Mouse (Mus musculus): ENCODE measurements around the gene Tbc1d32. TPM values are rescaled to one million over a fixed set of nuclear protein-coding genes. Genes with fewer than 3 reads are reported as not detected.
A peak's percentile ranks its signal among the peaks of the same experiment; 100 is the strongest.

Gene Tbc1d32
- total RNA-seq, 2 experiments from 2014 or later, result 8.0 to 8.9 TPM

GRCm38 (mm10) chr10:56114951-56115635 is 113.4 kb downstream of the Tbc1d32 start:
- intact Hi-C loops (cut with DNase I), result no loop called here

DNA sequence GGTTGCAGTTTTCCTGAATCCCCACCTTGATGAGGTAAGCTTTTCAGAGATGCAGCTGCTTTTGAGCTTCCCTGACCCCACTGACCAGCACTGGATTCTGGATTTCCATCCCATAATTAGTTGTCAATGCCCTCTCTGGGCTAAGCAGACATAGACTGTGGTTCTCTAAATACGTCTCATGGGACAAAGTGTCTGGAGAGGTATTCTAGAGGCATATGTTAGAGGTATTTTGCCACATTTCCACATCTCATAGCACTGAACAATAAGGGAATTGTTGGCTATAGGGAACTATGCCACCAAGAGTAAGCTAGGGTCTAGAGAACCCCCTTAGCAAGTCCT is 121.5 kb downstream of the Tbc1d32 start:
- intact Hi-C loops (cut with DNase I), result no loop called here
- DNase-seq, result no peak

More at GRCm38 (mm10) chr10:56114951-56115635, 113.4 kb downstream of the Tbc1d32 start:
- DNase-seq, result peak; percentile 82

DNA sequence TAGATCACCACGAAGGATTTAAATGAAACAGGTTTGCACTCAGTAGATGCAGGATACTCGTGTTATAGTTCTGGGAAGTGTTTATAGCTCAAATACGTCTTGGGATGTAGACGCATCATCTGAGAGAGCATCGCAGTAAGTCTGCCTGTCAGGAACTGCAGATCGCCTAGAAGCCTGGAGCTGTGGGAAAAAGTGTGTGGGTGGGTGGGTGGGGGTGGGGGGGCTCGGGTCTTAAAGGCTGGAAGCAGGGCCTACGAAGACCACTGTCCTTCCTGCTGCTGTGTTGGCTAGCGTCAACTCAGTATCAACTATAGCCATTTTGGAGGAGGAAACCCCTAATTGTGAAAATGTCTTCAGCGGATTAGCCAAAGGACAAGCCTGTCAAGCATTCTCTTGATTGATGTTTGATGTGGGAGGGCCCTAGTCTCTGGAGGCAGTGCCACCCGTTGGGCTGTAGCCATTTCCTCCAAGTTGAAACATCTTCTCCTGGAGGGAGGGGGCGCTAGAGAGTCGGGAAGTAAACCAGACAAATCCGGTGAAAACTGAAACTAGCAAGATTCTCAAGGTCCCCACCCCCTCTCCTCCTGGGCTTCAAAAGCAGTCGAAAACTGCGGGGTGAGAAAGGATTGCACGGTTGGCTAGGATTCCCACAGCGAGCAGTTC is 122.0 kb downstream of the Tbc1d32 start, which contains the start of gene Msl3l2:
Msl3l2 (plus strand) TSS at position 585 of the 663 bp plus-strand sequence.
- DNase-seq, result peak; percentile 87
- intact Hi-C loops (cut with DNase I), result no loop called here

DNA sequence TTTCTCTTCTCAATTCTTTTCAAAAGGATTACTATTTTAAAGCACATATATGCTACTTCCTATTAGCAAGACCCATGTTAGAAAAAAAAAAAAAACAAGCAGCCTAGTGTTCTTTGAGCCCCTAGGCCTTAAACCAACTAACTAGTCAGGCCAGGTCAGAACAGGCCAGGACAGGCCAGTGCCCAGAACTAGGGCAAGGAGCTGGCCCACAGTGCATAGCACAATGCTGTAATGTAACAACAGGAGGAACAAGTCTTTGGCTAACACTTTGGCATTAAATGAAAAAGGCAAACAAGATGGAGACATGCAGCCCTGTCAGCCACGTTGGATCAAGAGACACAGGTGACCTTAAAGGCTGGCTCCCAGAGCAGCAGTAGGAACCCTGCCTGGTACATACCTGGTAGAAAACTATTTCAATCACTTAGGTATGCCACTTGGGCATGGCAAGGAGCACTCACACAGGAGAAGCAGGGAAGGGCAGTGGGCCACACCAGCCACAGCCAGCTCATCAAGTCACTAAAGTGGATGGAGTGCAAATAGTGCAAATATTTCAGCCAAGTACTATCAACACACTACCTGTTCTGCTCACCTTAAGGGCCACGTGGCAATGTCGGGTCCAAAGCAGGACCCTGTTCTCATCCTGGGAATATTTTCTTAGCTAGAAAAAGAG is 128.7 kb downstream of the Tbc1d32 start:
- DNase-seq, result no peak
- intact Hi-C loops (cut with DNase I), result no loop called here

- DNase-seq, result no peak
- intact Hi-C loops (cut with DNase I), result no loop called here
Observed at GRCm38 (mm10) chr10:56099126-56099525, 129.4 kb downstream of the Tbc1d32 start.

DNA sequence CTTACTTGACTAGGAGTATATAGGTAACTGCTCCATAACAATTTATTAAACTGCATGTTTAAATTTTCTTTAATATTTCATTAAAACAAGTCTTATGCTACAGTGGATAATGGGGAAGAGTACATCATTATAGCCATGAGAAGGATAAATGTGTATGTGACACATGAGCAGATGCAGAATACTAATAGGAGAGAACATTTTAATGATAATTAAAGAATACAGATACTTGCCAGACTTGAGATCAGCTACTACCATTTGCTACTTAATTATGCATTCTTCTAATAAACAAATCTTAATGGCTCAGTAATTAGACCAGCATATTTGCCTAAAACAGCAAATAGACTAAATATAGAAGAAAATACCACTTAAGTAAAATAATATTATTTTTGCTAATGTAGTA is 131.7 kb downstream of the Tbc1d32 start:
- intact Hi-C loops (cut with DNase I), result no loop called here
- DNase-seq, result no peak

GRCm38 (mm10) chr10:56094586-56094985 is 133.9 kb downstream of the Tbc1d32 start:
- intact Hi-C loops (cut with DNase I), result no loop called here

DNA sequence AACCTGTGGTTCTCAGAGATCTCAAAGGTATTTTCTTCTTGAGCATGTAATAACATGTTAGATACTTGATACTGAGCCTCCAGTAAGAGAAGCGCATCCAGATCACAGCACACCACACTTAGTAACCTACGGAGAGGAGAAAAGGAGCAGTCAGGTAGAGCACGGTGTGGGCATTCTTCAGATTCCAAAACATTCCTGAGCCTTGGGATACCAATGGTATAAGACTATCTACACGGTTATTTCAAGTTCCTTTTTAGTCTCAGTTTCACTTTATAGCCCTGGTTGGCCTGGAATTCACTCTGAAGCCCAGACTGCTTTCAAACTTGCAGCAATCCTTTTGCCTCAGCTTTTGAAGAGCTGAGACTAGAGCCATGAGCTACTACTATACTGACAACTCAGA is 138.8 kb downstream of the Tbc1d32 start:
- no peak for DNase-seq
- intact Hi-C loops (cut with DNase I), result no loop called here

More at GRCm38 (mm10) chr10:56094586-56094985, 133.9 kb downstream of the Tbc1d32 start:
- no peak for DNase-seq

- intact Hi-C loops (cut with DNase I), result no loop called here
- DNase-seq, result no peak
Observed at GRCm38 (mm10) chr10:56062746-56063145, 165.7 kb downstream of the Tbc1d32 start.

DNA sequence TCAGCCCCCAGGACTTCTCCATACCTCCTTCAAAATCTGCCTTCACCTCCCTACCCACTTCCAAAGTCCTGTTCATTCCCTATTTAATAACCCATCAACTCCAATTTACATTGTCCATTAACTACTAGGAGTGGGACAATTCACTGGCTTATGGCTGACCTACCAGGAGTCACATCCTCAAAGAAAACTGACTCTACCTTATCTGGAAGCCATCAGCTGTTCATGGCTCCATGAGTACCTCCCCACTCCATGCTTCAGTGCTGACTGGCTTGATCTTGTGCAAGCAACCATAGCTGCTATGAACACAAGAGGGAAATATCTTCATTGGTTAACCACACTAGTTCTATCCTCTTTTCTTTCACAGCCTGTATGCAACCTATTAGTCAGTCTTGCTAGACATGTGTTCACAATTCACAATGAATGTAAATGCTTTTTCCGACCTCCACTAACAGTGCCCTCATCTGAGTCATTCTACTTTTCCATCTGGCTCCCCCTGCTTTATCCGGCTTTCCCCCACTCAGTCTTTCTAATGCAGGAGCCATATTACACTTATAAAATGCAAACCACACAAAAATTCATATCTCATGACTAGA is 167.2 kb downstream of the Tbc1d32 start:
- no peak for DNase-seq
- intact Hi-C loops (cut with DNase I), result no loop called here

DNA sequence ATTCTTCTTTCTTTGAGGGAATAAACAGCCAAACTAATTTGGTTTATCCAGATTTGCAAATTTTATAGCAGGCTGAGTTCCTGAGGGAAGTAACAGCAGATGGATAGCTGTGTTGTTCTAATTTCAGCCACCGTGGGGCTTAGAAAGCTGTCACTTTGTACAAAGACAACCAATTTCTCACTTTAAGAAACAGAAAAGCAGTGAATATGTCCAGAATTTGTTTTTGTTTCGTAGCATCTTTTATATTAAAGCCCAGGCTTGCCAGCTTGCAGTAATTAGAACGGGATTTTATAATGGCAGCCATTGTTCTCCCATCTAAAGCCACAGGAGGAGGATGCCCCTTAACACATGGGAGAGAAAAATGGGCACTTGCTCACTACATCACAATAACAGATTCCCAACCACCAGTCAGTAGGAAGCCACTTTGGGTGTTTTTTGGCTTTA is 169.5 kb downstream of the Tbc1d32 start:
- intact Hi-C loops (cut with DNase I), result no loop called here
- no peak for DNase-seq

DNA sequence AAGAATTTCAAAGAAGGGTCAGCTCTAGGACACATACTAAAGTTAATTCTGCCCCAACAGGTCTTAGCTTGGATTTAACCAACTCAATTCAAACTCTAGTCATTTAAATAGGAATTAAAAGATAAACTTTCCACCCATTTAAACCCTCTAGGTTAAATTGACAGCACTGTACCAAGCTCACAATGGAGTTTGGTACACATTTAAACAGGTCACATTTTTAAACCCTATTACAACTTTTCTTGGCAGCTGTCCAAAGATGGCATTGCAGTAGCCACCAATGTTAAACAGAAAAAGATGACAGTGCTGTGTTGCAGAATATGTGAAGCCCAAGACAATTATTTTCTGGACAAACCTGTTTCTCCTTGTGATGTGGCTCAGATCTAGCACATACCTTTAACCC is 203.1 kb downstream of the Tbc1d32 start:
- DNase-seq, result no peak
- intact Hi-C loops (cut with DNase I), result no loop called here

- DNase-seq, result no peak
- intact Hi-C loops (cut with DNase I), result no loop called here
Observed at GRCm38 (mm10) chr10:56024579-56024978, 203.9 kb downstream of the Tbc1d32 start.

GRCm38 (mm10) chr10:55979898-55980521 is 248.5 kb downstream of the Tbc1d32 start:
- DNase-seq, result peak; percentile 42
- intact Hi-C loops (cut with DNase I), result loop anchor here (5.0 kb wide), 1 partner anchor 1923 kb away; no protein-coding TSS in a partner anchor

DNA sequence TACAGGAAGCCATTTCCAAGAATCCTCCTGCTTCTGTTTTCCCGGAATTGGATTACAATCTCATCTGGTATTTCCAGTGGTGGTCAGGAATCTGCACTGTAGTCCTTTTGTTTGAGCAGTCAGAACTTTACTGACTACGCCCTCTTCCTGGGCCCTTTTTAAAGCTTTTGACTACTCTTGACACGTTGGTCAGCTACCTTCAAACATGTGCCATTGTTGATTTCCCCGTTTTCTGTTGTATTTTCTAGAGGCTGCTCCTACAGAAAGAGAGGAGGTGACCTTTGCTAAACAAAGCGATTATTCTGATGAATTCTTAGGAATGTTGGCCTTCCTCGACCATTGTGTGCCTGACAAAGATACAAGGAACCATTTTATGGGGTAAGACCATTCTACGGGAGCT is 250.5 kb downstream of the Tbc1d32 start:
- intact Hi-C loops (cut with DNase I), result no loop called here
- no peak for DNase-seq

Other genes starting within 250 kb of the Tbc1d32 start
- 10 to 100 TPM; 12.2 to 14.9 TPM for gene Msl3l2, start 121.8 kb downstream of the Tbc1d32 start, total RNA-seq (2021)
- gene Gja1, start 148.6 kb upstream of the Tbc1d32 start, total RNA-seq (2021), result 100 to 1,000 TPM; 108 to 111 TPM

Data from left cerebral cortex, postnatal 4 days (tissue).